Mouse (Mus musculus) limb, embryonic 15.5 days (tissue): ENCODE results near the gene Wdr91. TPM values are rescaled to one million over a fixed set of nuclear protein-coding genes. Genes with fewer than 3 reads are reported as not detected.

Experiments
- ATAC-seq: fragments of 200-750 bp; cut with Nextera tagmentation; 2 replicates; pipeline ENCODE4 v1.8.0; 2017; ENCODE audit warnings: low read depth, moderate TSS enrichment; ENCODE audit not compliant: insufficient number of reproducible peaks, low FRiP score, low TSS enrichment
- H3K27ac ChIP-seq: fragments of 300-500 bp; sonication (generic); 2 replicates; pipeline ENCODE4 v1.5.1; 2015; ENCODE audit warnings: moderate library complexity, mild to moderate bottlenecking, inconsistent platforms
- H3K27me3 ChIP-seq: fragments of 300-500 bp; sonication (generic); 2 replicates; pipeline ENCODE4 v1.6.1; 2015; ENCODE audit warnings: inconsistent platforms
- H3K36me3 ChIP-seq: fragments of 300-500 bp; sonication (generic); 2 replicates; pipeline ENCODE4 v1.6.1; 2015; ENCODE audit warnings: inconsistent platforms
- H3K4me1 ChIP-seq: fragments of 300-500 bp; sonication (generic); 2 replicates; pipeline ENCODE4 v1.6.1; 2015; ENCODE audit warnings: inconsistent platforms
- H3K4me2 ChIP-seq: fragments of 300-500 bp; sonication (generic); 2 replicates; pipeline ENCODE4 v1.6.1; 2015; ENCODE audit warnings: mild to moderate bottlenecking, inconsistent platforms
- H3K4me3 ChIP-seq: fragments of 300-500 bp; sonication (generic); 2 replicates; pipeline ENCODE4 v1.5.1; 2015; ENCODE audit warnings: mild to moderate bottlenecking, inconsistent platforms
- H3K9ac ChIP-seq: fragments of 300-500 bp; sonication (generic); 2 replicates; pipeline ENCODE4 v1.6.1; 2015; ENCODE audit warnings: inconsistent platforms
- H3K9me3 ChIP-seq: fragments of 300-500 bp; sonication (generic); 2 replicates; pipeline ENCODE4 v1.6.1; 2016; ENCODE audit warnings: inconsistent platforms
- WGBS: fragments of 180-500 bp; shearing (Covaris S2); methylation state at CpG from one replicate; pipeline ENCODE4 v1.1.7; 2015; 5-methylcytosine and 5-hydroxymethylcytosine counted together
- polyA plus RNA-seq: library from polyadenylated mRNA; unstranded; fragments of >200 nt; fragmentation: Nextera tagmentation; extraction: Ambion mirVana; gene quantifications from 2 replicates; pipeline ENCODE4 v1.2.1, GENCODE M21; 2015

Wdr91 gene
- polyA plus RNA-seq, 1 experiment from 2014 or later: 9.9 TPM

- Histone ChIP-seq H3K9me3 (no peaks in the 10 kb centered on the region), H3K27ac (0 out of 2 replicates have a peak overlapping the region, but pooled peaks have one; percentile 17), H3K27me3 (no peaks in the 10 kb centered on the region), H3K36me3 (no peaks in the 10 kb centered on the region), H3K4me1 (peaks cover 41% of the 10 kb centered on the region), H3K4me3 (no peak overlapping the region), H3K4me2 (no peak overlapping the region), H3K9ac (no peak overlapping the region)
- WGBS: 74% methylated on average over 16 of the region's 16 CpGs
- ATAC-seq: no peak
These were observed 43.2 kb downstream of the Wdr91 start for GRCm38 (mm10) chr6:34867301-34867994.

GRCm38 (mm10) chr6:34866786-34867185, 43.9 kb downstream of the Wdr91 start:
- WGBS: 68% methylated on average over 8 of the region's 8 CpGs
- no peak for ATAC-seq
- Histone ChIP-seq H3K36me3 (no peaks in the 10 kb centered on the region), H3K4me1 (peaks cover 41% of the 10 kb centered on the region), H3K27ac (0 out of 2 replicates have a peak overlapping the region, but pooled peaks have one; percentile 17), H3K4me3 (no peak overlapping the region), H3K9me3 (no peaks in the 10 kb centered on the region), H3K4me2 (no peak overlapping the region), H3K9ac (no peak overlapping the region), H3K27me3 (no peaks in the 10 kb centered on the region)

GRCm38 (mm10) chr6:34865711-34866593, 44.7 kb downstream of the Wdr91 start:
- ATAC-seq: 0 out of 2 replicates have a peak, but pooled peaks have one; percentile 61
- peak overlapping the region; percentile 47; the same call in 1 of the 2 replicates for H3K27ac ChIP-seq
- no peak overlapping the region for H3K9ac ChIP-seq

GRCm38 (mm10) chr6:34865213-34865612, 45.5 kb downstream of the Wdr91 start:
- Histone ChIP-seq H3K27me3 (no peaks in the 10 kb centered on the region), H3K4me1 (peaks cover 32% of the 10 kb centered on the region), H3K9me3 (no peaks in the 10 kb centered on the region), H3K36me3 (no peaks in the 10 kb centered on the region), H3K9ac (no peak overlapping the region), H3K4me3 (no peak overlapping the region), H3K4me2 (no peak overlapping the region), H3K27ac (peak overlapping the region; percentile 47)
- WGBS: 62% methylated on average over 5 of the region's 5 CpGs
- no peak for ATAC-seq

More at GRCm38 (mm10) chr6:34865711-34866593, 44.7 kb downstream of the Wdr91 start:
- peaks cover 38% of the 10 kb centered on the region for H3K4me1 ChIP-seq
- WGBS: 48% methylated on average over 7 of the region's 7 CpGs
- H3K4me2 ChIP-seq: no peak overlapping the region
- no peaks in the 10 kb centered on the region for H3K27me3 ChIP-seq
- no peak overlapping the region for H3K4me3 ChIP-seq
- no peaks in the 10 kb centered on the region for H3K9me3 ChIP-seq
- H3K36me3 ChIP-seq: no peaks in the 10 kb centered on the region

- WGBS: 55% methylated on average over 9 of the region's 9 CpGs
- no peak for ATAC-seq
- no peak overlapping the region for H3K9ac ChIP-seq
- H3K36me3 ChIP-seq: no peaks in the 10 kb centered on the region
- H3K4me3 ChIP-seq: no peak overlapping the region
- H3K27ac ChIP-seq: no peak overlapping the region
- no peak overlapping the region for H3K4me2 ChIP-seq
- no peaks in the 10 kb centered on the region for H3K27me3 ChIP-seq
- H3K4me1 ChIP-seq: peaks cover 25% of the 10 kb centered on the region
- H3K9me3 ChIP-seq: no peaks in the 10 kb centered on the region
These were observed 46.7 kb downstream of the Wdr91 start for GRCm38 (mm10) chr6:34863786-34864514.

GRCm38 (mm10) chr6:34862791-34863403, 47.8 kb downstream of the Wdr91 start, which contains the start of gene Tmem140:
Gene Tmem140, plus strand, starts transcription at chr6:34863146.
- no peaks in the 10 kb centered on the region for H3K36me3 ChIP-seq
- ATAC-seq: no peak
- H3K27ac ChIP-seq: no peak within 1 kb of the TSS
- WGBS: 18% methylated on average over 11 of the region's 11 CpGs
- no peak within 1 kb of the TSS for H3K9ac ChIP-seq
- H3K4me2 ChIP-seq: peak within 1 kb of the TSS; percentile 29
- H3K27me3 ChIP-seq: no peaks in the 10 kb centered on the region
- H3K4me3 ChIP-seq: peak within 1 kb of the TSS; percentile 16
- no peaks in the 10 kb centered on the region for H3K9me3 ChIP-seq
- H3K4me1 ChIP-seq: peaks cover 23% of the 10 kb centered on the region

GRCm38 (mm10) chr6:34862381-34862780, 48.3 kb downstream of the Wdr91 start:
- no peak overlapping the region for H3K27ac ChIP-seq
- H3K9me3 ChIP-seq: no peaks in the 10 kb centered on the region
- H3K9ac ChIP-seq: no peak overlapping the region
- peak overlapping the region; percentile 29 for H3K4me2 ChIP-seq
- H3K4me1 ChIP-seq: peaks cover 23% of the 10 kb centered on the region
- H3K4me3 ChIP-seq: peak overlapping the region; percentile 16; the same call in 1 of the 2 replicates
- no peaks in the 10 kb centered on the region for H3K27me3 ChIP-seq
- 91% methylated on average over 6 of the region's 6 CpGs for WGBS
- ATAC-seq: no peak
- H3K36me3 ChIP-seq: no peaks in the 10 kb centered on the region

GRCm38 (mm10) chr6:34861546-34862053, 49.1 kb downstream of the Wdr91 start:
- Histone ChIP-seq H3K4me3 (no peak overlapping the region), H3K9ac (no peak overlapping the region), H3K36me3 (no peaks in the 10 kb centered on the region), H3K27me3 (no peaks in the 10 kb centered on the region), H3K4me1 (peaks cover 16% of the 10 kb centered on the region), H3K9me3 (no peaks in the 10 kb centered on the region), H3K4me2 (no peak overlapping the region), H3K27ac (no peak overlapping the region)
- ATAC-seq: no peak
- WGBS: 90% methylated on average over 11 of the region's 11 CpGs

GRCm38 (mm10) chr6:34832352-34832751, 78.3 kb downstream of the Wdr91 start:
- H3K4me1 ChIP-seq: no peaks in the 10 kb centered on the region
- no peaks in the 10 kb centered on the region for H3K36me3 ChIP-seq
- H3K9ac ChIP-seq: no peak overlapping the region
- ATAC-seq: no peak
- no peaks in the 10 kb centered on the region for H3K27me3 ChIP-seq
- WGBS: 93% methylated on average over 5 of the region's 5 CpGs
- no peak overlapping the region for H3K4me3 ChIP-seq
- no peak overlapping the region for H3K4me2 ChIP-seq
- H3K9me3 ChIP-seq: no peaks in the 10 kb centered on the region
- no peak overlapping the region for H3K27ac ChIP-seq
